18 mouse cellular contexts compared by ENCODE assay signal in genomic region chr7:99915511-99915910, GRCm38 (mm10). TPM values are rescaled to one million over a fixed set of nuclear protein-coding genes. Genes with fewer than 3 reads are reported as not detected.
"Had no signal": no experiment of that assay in that cellular context is flagged by ENCODE, and none has a peak within 500 bp of the region (broad histone marks: within the 10 kb centered on the region; RNA-seq: fewer than 3 reads in every experiment).

No protein-coding gene starts in this region.

- DNase-seq: gastrocnemius, postnatal 14 days; gastrocnemius, postnatal 36 days; heart, adult 11 months; heart, adult 2 months; heart, postnatal 14 days; heart, postnatal 36 days; kidney, adult 11 months; kidney, adult 2 months; kidney, adult 9 months; kidney, postnatal 14 days; kidney, postnatal 36 days; layer of hippocampus, adult 9-11 months; layer of hippocampus, postnatal 36 days; left cerebral cortex, postnatal 4 days had no signal

RNA-seq across cellular contexts. Expression of gene Xrra1, which starts 56.6 kb away (rescaled TPM):
- total RNA-seq: heart, postnatal 36 days; hematopoietic stem cell, adult 5-6 weeks; liver, adult 2 months had no signal
- polyA plus RNA-seq: liver, adult 2 months; liver, embryonic 12.5 days; liver, embryonic 14.5 days had no signal
